Mouse (Mus musculus) heart, embryonic 12.5 days (tissue): ENCODE measurements around the gene AI464131. TPM values are rescaled to one million over a fixed set of nuclear protein-coding genes. Genes with fewer than 3 reads are reported as not detected.

Source experiments
- ATAC-seq: fragments of 200-750 bp; cut with Nextera tagmentation; 2 replicates; pipeline ENCODE4 v1.8.0; 2017; ENCODE audit warnings: moderate TSS enrichment, moderate library complexity; ENCODE audit not compliant: insufficient number of reproducible peaks, low FRiP score
- H3K27ac ChIP-seq: fragments of 300-500 bp; sonication (generic); 2 replicates; pipeline ENCODE4 v1.5.1; 2016; ENCODE audit warnings: mild to moderate bottlenecking, moderate library complexity; ENCODE audit not compliant: poor library complexity, severe bottlenecking
- H3K27me3 ChIP-seq: fragments of 300-500 bp; sonication (generic); replicated peaks from 2 replicates; pipeline ENCODE4 v1.6.1; 2016; ENCODE audit warnings: mild to moderate bottlenecking, moderate library complexity
- H3K36me3 ChIP-seq: fragments of 300-500 bp; sonication (generic); 2 replicates; pipeline ENCODE4 v1.6.1; 2016; ENCODE audit warnings: mild to moderate bottlenecking, moderate library complexity
- H3K4me1 ChIP-seq: fragments of 300-500 bp; sonication (generic); replicated peaks from 2 replicates; pipeline ENCODE4 v1.6.1; 2016; ENCODE audit warnings: mild to moderate bottlenecking
- H3K4me2 ChIP-seq: fragments of 300-500 bp; sonication (generic); 2 replicates; pipeline ENCODE4 v1.6.1; 2016; ENCODE audit warnings: mild to moderate bottlenecking, moderate library complexity
- H3K4me3 ChIP-seq: fragments of 300-500 bp; sonication (generic); 2 replicates; pipeline ENCODE4 v1.5.1; 2016; ENCODE audit warnings: mild to moderate bottlenecking
- H3K9ac ChIP-seq: fragments of 300-500 bp; sonication (generic); 2 replicates; pipeline ENCODE4 v1.6.1; 2016; ENCODE audit warnings: mild to moderate bottlenecking, moderate library complexity
- H3K9me3 ChIP-seq: fragments of 300-500 bp; sonication (generic); replicated peaks from 2 replicates; pipeline ENCODE4 v1.6.1; 2016; ENCODE audit warnings: mild to moderate bottlenecking, moderate library complexity
- WGBS: fragments of 180-500 bp; shearing (Covaris S2); methylation state at CpG from one replicate; pipeline ENCODE4 v1.1.7; 2016; 5-methylcytosine and 5-hydroxymethylcytosine counted together
- polyA plus RNA-seq: library from polyadenylated mRNA; unstranded; fragments of >200 nt; fragmentation: Nextera tagmentation; extraction: Ambion mirVana; gene quantifications from 2 replicates; pipeline ENCODE4 v1.2.1, GENCODE M21; 2016

AI464131 gene
- polyA plus RNA-seq: 2.6 and 2.9 TPM in 2 replicates

DNA sequence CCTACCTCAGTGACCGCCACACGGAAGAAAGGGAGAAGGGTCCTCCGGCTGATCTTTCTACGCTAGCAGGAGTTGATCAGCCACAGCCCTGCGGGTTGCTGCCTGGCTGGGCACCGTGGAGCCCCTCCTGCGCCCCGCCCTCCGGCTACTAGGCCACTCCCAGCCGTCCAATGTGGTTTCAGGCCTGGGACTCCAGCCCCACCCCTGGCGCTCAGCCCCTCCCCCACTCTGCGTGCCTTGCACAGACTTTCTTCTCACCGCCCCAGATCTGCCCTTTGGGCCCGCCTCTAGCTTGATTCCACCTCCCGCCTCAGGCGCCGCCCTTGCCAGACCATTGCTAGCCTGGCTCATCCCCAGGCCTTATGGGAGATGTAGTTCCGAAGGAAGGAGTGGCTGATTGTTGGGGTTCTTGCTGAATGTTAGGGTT lies at the start of gene AI464131:
Gene AI464131 (minus strand): TSS at position 91 of the 427 bp plus-strand sequence.
- H3K4me2 ChIP-seq: peak within 1 kb of the TSS; percentile 82
- under 1% methylated on average over 18 of the region's 18 CpGs for WGBS
- H3K4me3 ChIP-seq: peak within 1 kb of the TSS; percentile 48
- peaks cover 42% of the 10 kb centered on the region for H3K4me1 ChIP-seq
- ATAC-seq: peak; percentile 96
- H3K9ac ChIP-seq: peak within 1 kb of the TSS; percentile 61; the same call in 1 of the 2 replicates
- peaks cover 56% of the 10 kb centered on the region for H3K27me3 ChIP-seq
- H3K36me3 ChIP-seq: no peaks in the 10 kb centered on the region
- no peaks in the 10 kb centered on the region for H3K9me3 ChIP-seq
- H3K27ac ChIP-seq: no peak within 1 kb of the TSS

DNA sequence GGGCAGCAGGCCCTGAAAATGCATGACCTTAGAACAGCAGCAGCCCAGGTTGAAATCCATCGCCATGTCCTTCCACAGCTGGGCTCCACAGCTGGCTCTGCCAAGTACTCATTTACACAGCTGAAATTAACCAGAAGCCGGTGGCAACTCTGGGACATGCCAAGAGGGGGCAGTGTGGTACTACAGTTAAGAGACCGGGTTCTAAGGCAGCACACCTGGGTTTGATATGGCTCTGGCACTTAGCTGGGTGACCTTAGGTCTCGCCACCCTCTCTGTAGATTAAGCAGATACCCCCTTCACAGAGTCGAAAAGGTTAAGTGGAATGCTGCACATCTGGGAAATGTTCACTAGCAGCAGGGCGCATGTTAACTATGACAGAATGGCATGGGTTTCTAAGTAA lies 49.7 kb upstream of the AI464131 start:
- no peaks in the 10 kb centered on the region for H3K36me3 ChIP-seq
- peaks cover 21% of the 10 kb centered on the region for H3K4me1 ChIP-seq
- H3K4me3 ChIP-seq: no peak overlapping the region
- H3K9ac ChIP-seq: no peak overlapping the region
- no peak overlapping the region for H3K4me2 ChIP-seq
- 34% methylated on average over 6 of the region's 6 CpGs for WGBS
- no peaks in the 10 kb centered on the region for H3K27me3 ChIP-seq
- ATAC-seq: no peak
- no peak overlapping the region for H3K27ac ChIP-seq
- H3K9me3 ChIP-seq: no peaks in the 10 kb centered on the region

DNA sequence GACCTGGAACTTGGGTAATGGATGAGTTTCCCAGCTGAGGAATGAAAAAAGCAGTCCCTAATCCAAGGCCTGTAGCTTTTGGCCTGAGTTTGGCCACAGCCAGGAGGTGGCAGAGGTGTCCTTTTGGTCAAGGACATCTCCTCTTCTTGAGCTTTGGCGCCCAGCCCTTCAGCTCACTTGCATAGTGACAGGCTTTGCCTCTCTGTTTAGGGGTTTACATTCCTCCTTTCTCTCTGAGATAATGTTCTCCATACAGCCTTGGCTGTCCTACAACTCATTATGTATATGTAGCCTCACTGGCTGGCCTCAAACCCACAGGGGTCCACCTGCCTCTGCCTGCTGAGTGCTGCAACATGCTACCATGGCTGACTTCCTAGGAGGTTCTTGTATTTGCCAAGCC lies 44.2 kb upstream of the AI464131 start:
- no peak overlapping the region for H3K4me3 ChIP-seq
- no peak overlapping the region for H3K27ac ChIP-seq
- no peak for ATAC-seq
- H3K4me1 ChIP-seq: no peaks in the 10 kb centered on the region
- no peaks in the 10 kb centered on the region for H3K27me3 ChIP-seq
- WGBS: 59% methylated on average over 1 of the region's 1 CpGs
- no peaks in the 10 kb centered on the region for H3K36me3 ChIP-seq
- H3K9me3 ChIP-seq: no peaks in the 10 kb centered on the region
- H3K4me2 ChIP-seq: no peak overlapping the region
- no peak overlapping the region for H3K9ac ChIP-seq

DNA sequence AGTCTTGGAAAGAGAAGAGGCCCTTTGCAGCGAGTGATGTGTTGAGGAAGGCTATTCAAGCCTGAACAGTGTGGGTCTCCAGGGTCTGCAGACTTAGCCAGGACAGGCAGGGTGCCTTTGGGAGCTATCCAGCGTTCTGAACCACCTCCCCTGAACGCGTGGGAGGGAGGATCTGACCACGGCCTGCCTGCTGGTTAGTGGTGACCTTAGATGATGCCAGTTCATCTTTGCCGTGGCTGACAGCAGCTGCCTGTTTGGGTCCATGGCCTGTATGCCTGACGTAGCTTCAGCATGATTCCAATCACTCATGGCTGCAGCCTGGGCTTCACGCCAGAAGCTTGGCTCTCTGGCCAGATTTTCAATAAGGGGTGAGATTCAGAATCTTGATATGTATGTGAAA lies 43.1 kb upstream of the AI464131 start:
- H3K9ac ChIP-seq: no peak overlapping the region
- no peaks in the 10 kb centered on the region for H3K4me1 ChIP-seq
- H3K36me3 ChIP-seq: no peaks in the 10 kb centered on the region
- H3K9me3 ChIP-seq: no peaks in the 10 kb centered on the region
- no peak overlapping the region for H3K4me3 ChIP-seq
- WGBS: 15% methylated on average over 8 of the region's 8 CpGs
- ATAC-seq: no peak
- H3K27ac ChIP-seq: no peak overlapping the region
- no peak overlapping the region for H3K4me2 ChIP-seq
- H3K27me3 ChIP-seq: no peaks in the 10 kb centered on the region

DNA sequence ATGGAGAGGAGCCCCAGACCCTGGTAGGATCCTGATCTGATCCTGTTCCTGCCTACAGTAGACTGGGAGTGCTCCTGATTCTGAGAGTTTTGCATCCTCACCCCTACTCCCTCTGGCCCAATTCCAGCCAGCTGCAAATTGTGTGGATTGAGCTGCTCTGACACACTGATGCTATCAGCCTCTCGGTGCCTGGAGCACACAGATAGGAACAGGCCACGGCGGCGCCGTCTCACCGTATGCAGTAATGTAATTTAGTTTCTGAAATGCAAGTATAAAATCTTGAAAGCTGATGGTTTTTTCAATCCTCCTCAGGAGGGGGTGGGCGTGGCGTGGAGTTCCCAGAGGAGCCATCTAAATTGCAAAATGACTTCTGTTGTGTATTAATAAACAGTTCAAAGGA lies 39.3 kb upstream of the AI464131 start:
- no peak overlapping the region for H3K27ac ChIP-seq
- no peak overlapping the region for H3K4me3 ChIP-seq
- H3K36me3 ChIP-seq: no peaks in the 10 kb centered on the region
- no peak for ATAC-seq
- no peak overlapping the region for H3K4me2 ChIP-seq
- no peaks in the 10 kb centered on the region for H3K4me1 ChIP-seq
- no peaks in the 10 kb centered on the region for H3K27me3 ChIP-seq
- 71% methylated on average over 8 of the region's 8 CpGs for WGBS
- H3K9me3 ChIP-seq: no peaks in the 10 kb centered on the region
- no peak overlapping the region for H3K9ac ChIP-seq

DNA sequence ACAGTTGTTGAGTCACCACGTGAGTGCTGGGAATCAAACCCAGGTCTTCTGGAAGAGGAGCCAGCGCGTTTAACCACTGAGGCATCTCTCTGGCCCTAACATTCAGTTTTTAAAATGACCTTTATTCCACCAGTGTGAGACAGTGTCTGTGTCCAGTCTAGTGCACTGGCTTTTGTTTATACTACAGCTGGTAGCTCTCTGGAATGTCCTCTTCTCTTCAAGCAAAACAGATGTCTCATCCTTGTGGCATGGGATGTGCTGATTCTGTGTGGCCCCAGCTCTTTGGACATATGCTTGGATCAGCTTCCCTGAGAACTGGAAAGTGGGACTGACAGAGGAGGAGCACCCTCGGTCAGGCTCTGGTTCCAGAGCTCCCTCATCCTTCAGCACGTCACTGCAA lies 32.0 kb upstream of the AI464131 start:
- Histone ChIP-seq H3K9me3 (no peaks in the 10 kb centered on the region), H3K4me1 (no peaks in the 10 kb centered on the region), H3K36me3 (no peaks in the 10 kb centered on the region), H3K27ac (no peak overlapping the region), H3K27me3 (0 out of 2 replicates have a peak, but pooled peaks cover 4% of the 10 kb centered on the region), H3K9ac (no peak overlapping the region), H3K4me2 (no peak overlapping the region), H3K4me3 (no peak overlapping the region)
- ATAC-seq: no peak
- 68% methylated on average over 5 of the region's 5 CpGs for WGBS

DNA sequence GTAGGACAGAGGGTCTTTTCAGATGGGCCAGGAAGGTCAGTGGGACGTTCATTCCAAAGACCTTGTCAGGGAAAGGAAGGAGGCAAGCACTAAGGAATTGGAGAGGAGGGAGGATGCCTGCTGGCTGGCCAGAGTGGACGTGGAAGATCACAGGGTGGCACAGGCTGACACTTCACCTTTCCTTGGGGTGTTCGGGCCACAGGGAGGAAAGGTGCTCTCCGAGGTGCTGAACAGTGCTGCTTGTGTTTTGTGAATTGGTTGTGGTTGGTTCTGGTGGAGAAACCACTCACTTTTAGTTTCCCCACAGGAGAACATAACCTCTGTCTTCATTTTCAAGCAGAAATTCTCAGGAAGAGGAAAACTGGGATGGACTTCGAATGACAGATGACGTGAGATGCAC lies 29.5 kb upstream of the AI464131 start:
- Histone ChIP-seq H3K4me2 (no peak overlapping the region), H3K9me3 (no peaks in the 10 kb centered on the region), H3K4me3 (no peak overlapping the region), H3K36me3 (no peaks in the 10 kb centered on the region), H3K27me3 (0 out of 2 replicates have a peak, but pooled peaks cover 9% of the 10 kb centered on the region), H3K4me1 (peaks cover 15% of the 10 kb centered on the region), H3K9ac (no peak overlapping the region), H3K27ac (no peak overlapping the region)
- ATAC-seq: no peak
- 21% methylated on average over 6 of the region's 6 CpGs for WGBS

DNA sequence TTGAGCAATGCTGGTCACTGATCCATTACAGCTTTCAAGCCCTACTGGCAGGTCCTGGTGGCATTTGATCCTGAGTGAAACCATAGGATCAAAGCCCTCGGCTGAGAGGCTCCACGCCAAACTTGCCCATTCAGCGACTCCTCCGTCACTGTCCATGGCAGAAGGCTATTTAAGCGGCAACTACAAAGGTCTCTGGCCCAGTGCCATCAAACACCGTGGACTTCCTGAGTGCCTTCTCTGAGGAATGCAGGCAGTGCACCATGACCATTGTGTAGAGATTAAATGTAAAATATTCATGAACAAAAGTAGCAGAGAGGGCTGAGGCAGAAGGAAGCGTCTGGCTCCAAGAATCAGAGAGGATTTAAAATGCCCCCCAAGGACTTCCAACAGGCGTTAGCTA lies 25.1 kb upstream of the AI464131 start:
- 36% methylated on average over 8 of the region's 8 CpGs for WGBS

DNA sequence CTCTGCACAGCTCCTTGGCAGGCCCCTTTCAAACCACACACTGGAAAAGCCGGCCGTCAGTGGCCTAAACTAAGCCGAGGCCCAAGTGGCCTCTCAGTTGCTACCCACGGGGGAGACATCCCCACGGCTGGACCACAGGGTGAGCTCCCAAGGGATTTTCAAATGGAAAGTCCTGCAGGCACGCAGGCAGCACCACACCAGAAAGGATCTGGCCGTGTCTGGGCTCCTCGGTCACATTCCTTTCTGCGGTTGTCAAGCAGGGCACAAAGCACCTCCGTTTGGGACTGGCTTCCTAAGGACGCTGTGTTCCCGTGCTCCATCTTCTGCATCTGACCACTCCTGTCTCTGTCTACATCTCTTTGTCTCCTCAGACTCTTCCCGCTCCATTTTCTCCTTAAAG lies 24.2 kb upstream of the AI464131 start:
- Histone ChIP-seq H3K36me3 (no peaks in the 10 kb centered on the region), H3K9me3 (no peaks in the 10 kb centered on the region), H3K4me3 (no peak overlapping the region), H3K4me2 (no peak overlapping the region), H3K27ac (no peak overlapping the region), H3K27me3 (peaks cover 14% of the 10 kb centered on the region; the same call in 1 of the 2 replicates), H3K9ac (no peak overlapping the region), H3K4me1 (peaks cover 23% of the 10 kb centered on the region)
- ATAC-seq: no peak
- 42% methylated on average over 13 of the region's 13 CpGs for WGBS

More for the DNA sequence above, 25.1 kb upstream of the AI464131 start:
- H3K9ac ChIP-seq: no peak overlapping the region
- H3K27me3 ChIP-seq: 0 out of 2 replicates have a peak, but pooled peaks cover 13% of the 10 kb centered on the region
- H3K27ac ChIP-seq: no peak overlapping the region
- ATAC-seq: no peak
- H3K4me2 ChIP-seq: no peak overlapping the region
- H3K9me3 ChIP-seq: no peaks in the 10 kb centered on the region
- H3K4me3 ChIP-seq: no peak overlapping the region
- peaks cover 23% of the 10 kb centered on the region for H3K4me1 ChIP-seq
- H3K36me3 ChIP-seq: no peaks in the 10 kb centered on the region

DNA sequence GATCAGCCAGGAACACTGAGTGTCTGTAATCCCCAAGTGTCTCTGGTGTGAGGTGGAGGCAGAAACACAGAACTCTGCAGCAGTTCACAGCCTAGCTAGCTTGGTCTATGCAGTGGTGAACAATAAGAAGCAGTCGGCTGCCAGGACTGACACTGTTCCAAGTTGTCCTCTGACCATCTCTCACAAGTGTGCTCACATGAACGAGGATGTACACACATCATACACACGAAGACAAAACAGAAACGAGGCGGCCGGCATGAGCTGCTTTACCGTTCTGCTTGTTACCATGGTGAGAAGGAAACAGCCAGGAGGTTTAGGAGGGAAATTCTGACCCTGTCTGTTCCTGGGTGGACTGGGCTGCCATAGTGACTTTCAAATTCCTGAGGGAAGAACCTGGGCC lies 23.7 kb upstream of the AI464131 start:
- 67% methylated on average over 7 of the region's 7 CpGs for WGBS
- Histone ChIP-seq H3K4me2 (no peak overlapping the region), H3K27ac (no peak overlapping the region), H3K4me1 (peaks cover 23% of the 10 kb centered on the region), H3K9ac (no peak overlapping the region; the same call in 1 of the 2 replicates), H3K4me3 (no peak overlapping the region), H3K9me3 (no peaks in the 10 kb centered on the region), H3K27me3 (peaks cover 19% of the 10 kb centered on the region; the same call in 1 of the 2 replicates), H3K36me3 (no peaks in the 10 kb centered on the region)
- no peak for ATAC-seq

DNA sequence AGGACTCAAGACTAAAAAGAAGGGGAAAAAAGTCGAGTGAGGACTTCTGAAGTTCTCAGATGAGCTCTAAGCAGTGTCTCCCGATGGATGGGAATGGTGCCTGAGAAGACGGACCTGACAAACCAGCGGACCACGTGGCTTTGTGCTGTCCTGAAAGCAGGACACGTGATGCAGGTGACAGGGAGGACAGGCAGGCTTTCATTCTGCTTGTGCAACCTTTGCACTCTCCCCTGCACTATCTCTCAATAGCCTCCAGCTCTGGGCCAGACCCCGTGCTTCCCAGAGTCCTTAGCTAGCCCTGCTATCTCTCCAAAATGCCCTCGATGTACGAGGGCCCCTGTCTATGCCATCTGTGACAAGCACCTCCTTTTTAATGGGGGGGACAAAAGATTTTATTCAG lies 22.0 kb upstream of the AI464131 start:
- Histone ChIP-seq H3K4me2 (no peak overlapping the region), H3K27ac (no peak overlapping the region), H3K27me3 (peaks cover 30% of the 10 kb centered on the region), H3K4me3 (no peak overlapping the region), H3K9ac (no peak overlapping the region), H3K9me3 (no peaks in the 10 kb centered on the region), H3K4me1 (peaks cover 23% of the 10 kb centered on the region), H3K36me3 (no peaks in the 10 kb centered on the region)
- ATAC-seq: no peak
- 66% methylated on average over 9 of the region's 9 CpGs for WGBS

DNA sequence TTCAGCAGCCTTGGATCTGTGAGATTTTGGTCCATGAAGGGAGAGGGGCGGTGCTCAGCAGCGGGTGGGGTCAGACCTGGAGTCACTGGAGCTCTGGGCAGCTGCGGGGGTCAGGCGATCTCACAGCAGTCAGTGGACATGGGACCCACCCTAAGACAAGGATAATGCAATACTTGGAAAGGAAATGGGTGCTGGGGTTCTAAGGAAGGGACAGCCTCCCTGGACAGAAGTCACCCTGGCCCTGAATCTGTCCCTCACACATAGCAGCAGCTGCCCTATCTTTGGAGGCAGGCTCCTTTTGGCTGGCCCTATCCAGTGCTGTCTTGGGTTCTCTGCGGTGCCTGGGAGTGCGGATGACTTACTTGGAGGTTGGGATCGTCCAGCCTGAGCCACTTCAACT lies 21.0 kb upstream of the AI464131 start:
- H3K4me1 ChIP-seq: peaks cover 20% of the 10 kb centered on the region
- no peaks in the 10 kb centered on the region for H3K9me3 ChIP-seq
- H3K36me3 ChIP-seq: no peaks in the 10 kb centered on the region
- no peak overlapping the region for H3K9ac ChIP-seq
- H3K27me3 ChIP-seq: peaks cover 37% of the 10 kb centered on the region
- ATAC-seq: no peak
- WGBS: 59% methylated on average over 7 of the region's 7 CpGs
- no peak overlapping the region for H3K27ac ChIP-seq
- no peak overlapping the region for H3K4me3 ChIP-seq
- no peak overlapping the region for H3K4me2 ChIP-seq
